Mouse (Mus musculus): ENCODE results near the gene Chst10.

- TF ChIP-seq CTCF (IDR thresholded peaks at IDR 0.05; ENCODE audit: low read depth) (no peak), EP300 (optimal IDR thresholded peaks at IDR 0.05) (no peak)
These were observed 4.9 kb downstream of the Chst10 start for GRCm38 (mm10) chr1:38893081-38893480.
